Mouse (Mus musculus) right cerebral cortex, postnatal 4 days (tissue): Measurements from ENCODE around the gene Supv3l1.

ENCODE experiments used
- DNase-seq: peaks from one replicate; pipeline ENCODE4 v3.0.0-alpha.2; 2022

Supv3l1 gene

DNA sequence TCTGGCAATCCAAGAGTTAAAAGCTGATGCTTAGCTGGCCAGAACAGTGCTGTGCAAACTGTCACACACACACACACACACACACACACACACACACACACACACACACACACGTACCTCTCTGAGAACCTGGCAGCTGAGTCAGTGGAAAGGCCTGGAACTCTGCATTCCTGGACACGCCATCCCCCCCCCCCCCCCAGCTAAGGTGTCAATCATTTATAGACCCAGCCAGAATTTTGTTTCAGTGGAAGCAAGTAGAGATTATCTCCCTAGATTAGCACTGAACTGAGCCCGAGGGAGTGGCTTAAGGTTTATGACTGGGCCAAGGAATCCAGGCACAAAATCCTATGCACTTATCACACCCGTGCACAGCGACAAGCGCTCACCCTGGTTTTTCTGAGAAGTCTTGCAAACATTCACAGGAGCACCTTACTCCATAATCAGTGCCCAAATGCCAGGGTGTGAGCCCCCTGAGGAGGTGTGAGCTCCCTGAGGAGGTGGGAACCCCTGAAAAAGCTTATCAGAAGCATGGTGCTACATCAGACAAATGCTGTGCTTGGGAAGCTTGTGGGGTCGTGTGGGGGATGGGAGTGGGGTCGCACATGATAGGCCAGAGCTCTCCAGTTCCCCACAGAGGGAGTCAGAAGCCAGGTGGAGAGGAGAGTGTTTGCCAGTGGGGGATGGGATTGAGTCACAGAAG lies 36.5 kb downstream of the Supv3l1 start:
- DNase-seq: no peak

DNA sequence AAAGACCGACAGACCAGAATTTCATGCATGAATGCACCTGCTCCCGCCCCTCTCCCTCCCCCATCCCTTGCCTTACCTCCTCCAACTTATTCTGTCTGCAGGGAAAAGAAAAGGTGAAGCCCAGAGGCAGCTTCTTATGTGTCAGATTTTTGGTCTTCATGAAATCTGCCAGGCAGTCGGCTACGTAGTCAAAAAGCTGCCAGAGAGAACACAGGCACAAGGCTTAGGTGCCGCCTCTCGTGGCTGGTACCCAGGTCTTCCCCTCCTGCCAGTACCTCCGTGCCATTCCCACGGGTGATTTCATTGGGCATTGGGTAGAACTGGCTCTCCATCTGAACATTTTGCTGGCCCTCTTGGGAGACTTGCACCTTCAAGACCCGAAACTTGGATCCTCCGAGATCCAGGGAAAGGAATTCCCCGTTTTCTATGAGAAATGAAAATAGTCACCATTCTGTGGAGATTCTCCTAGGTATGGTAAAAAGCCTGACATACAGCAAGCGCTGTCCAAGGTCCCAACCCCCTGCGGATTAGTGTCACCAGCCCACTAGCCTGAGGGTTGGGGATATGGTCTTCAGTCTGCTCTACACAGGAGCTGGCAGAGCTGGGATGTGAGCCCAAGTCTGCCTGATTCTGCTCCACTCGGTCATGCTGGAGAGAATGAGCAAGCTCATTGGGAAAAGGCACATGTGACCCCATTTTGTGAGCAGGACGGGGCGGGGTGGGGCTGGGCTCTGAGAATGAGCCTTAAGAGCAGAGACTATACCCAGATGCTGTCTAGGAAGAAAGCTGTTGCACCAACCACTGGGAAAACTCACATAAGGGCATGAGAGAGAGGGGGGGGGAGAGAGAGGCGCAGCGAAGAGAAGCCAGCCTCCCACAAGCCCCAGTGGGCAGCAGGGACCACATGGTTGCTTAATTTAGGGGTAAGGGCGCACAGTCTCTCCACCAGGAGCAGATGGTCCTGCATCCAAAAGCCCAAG lies 37.8 kb downstream of the Supv3l1 start:
- DNase-seq: no peak

DNA sequence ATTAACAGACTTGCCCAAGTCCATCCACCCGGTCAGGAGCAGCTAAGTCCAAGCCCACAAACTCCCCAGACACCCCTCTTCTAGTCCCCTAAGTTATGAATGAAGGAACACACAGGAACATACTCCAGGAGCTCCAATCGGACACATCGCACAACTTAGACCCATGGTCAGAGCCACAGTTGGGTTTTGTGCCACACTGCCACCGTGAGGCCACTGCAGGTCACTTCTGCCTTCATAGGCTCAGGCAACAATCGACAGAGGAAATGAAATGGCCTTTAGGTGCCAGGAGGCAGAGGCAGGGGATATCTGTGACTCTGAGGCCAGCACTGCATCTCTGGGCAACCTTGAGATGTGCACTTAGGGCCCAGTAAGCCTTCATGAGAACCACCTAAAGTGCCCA lies 38.6 kb downstream of the Supv3l1 start:
- DNase-seq: peak; percentile 61

DNA sequence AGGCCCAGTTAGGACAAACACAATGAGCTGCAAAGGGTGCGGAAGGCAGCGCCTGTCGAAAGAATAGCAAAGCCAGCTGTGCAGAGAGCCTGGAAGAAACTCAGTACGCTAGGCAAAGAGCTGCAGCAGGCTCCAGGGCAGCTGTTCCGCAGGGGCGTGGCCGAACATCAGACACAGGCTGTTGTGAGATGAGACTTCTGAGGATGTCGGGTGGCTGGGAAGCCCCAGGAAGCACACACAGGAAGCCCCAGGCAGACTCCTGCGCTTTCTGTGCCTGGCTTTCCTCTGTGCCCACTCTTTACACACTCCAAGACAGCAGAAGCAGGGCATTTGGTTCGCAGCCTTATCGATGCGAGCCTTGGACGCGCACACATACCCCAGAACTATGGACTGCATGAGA lies 44.6 kb downstream of the Supv3l1 start:
- DNase-seq: peak; percentile 9

DNA sequence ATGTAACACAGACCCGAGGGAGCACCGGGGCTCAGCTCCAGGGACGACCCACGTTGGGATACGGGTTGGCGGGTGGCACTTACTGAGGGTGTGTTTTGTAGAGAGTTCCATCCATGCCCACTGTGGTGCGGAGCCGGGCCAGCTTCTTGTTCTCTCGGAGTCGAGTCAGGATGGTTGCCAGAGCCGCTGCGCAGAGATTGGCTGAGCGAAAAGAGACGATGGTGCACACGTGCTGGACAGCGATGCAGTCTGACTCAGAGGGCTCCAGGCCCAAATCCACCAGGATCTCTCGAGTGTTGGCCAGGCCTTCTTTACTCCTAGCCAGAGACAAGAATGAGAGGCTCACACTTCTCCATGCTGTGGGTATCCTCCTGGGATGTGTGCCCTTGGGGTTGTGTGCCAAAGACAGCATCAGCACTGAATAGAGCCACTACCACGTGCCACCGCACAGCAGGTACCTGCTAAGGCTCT lies 47.9 kb downstream of the Supv3l1 start:
- DNase-seq: peak; percentile 35

DNA sequence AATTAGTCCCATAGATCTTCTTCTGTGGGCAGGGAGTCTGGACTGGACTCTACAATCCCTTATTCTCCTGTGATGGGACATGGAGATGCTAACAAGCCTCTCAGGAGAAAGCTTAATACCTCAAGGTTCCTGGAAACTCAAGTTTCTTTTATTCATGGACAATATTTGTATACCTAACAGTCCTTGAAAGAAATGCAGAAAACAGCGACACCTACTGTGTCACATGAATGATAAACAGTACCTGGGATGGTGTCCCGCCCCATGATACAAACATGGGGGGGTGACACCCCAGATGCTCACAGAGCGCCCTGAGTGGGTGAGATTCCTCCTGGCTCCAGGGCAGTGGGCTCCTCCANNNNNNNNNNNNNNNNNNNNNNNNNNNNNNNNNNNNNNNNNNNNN lies 66.5 kb downstream of the Supv3l1 start:
- no peak for DNase-seq

DNA sequence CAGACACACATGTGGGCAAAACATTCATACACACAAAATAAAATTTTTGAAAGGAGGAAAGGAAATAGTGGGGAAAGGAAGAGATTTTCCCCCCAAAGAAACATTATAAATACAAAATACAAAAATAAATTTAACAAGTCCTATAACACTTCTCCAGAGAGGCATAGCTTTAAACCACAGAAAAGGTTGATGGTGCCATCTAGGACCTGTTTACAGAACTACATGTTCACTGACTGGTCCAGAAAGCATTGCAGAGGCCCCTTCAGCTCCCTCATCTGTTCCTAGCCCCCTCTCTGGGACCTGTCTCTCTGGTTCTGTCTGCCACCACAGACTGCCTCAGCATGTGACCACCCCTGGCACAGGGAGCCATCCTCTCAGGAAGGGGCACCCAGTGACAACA lies 68.6 kb downstream of the Supv3l1 start:
- no peak for DNase-seq

DNA sequence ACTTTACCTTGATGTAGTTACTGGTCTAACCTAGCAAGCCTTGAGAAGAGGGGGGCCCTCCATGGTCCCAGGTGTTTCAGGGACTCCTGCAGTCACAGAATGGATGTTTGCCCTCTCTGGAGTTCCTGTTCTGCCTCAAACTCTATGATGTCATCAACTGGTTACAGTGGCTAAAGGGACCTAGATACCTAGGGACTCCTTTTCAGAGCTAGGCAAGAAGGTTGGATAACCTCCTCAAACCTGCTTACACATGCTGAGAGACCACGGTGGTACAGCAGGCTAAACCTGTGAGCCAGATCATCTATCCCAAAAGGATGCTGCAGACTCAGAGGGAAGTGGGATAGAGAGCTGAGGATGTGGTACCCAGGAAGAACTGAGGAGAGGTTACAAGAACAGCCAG lies 69.7 kb downstream of the Supv3l1 start, which contains the start of gene Hk1:
Gene Hk1, minus strand, starts transcription at position 101 of the 400 bp plus-strand sequence.
- DNase-seq: no peak
